Mouse (Mus musculus) limb, embryonic 11.5 days (tissue): ENCODE data around the gene Tsc22d3. TPM values are rescaled to one million over a fixed set of nuclear protein-coding genes. Genes with fewer than 3 reads are reported as not detected.
A peak's percentile ranks its signal among the peaks of the same experiment; 100 is the strongest.

Source experiments
- ATAC-seq: fragments of 200-750 bp; cut with Nextera tagmentation; 2 replicates; pipeline ENCODE4 v1.8.0; 2017; ENCODE audit warnings: low read depth; ENCODE audit not compliant: insufficient number of reproducible peaks, low FRiP score, low TSS enrichment
- DNase-seq: peaks from one replicate; pipeline ENCODE4 v3.0.0-alpha.2; 2015; ENCODE audit warnings: low spot score
- H3K27ac ChIP-seq: fragments of 300-500 bp; sonication (generic); replicated peaks from 2 replicates; pipeline ENCODE4 v1.5.1; 2014; ENCODE audit warnings: low read depth, mild to moderate bottlenecking, low read length
- H3K27me3 ChIP-seq: fragments of 300-500 bp; sonication (generic); 2 replicates; pipeline ENCODE4 v1.6.1; 2014; ENCODE audit warnings: mild to moderate bottlenecking, low read length, mixed read lengths; ENCODE audit not compliant: control insufficient read depth, insufficient read depth
- H3K36me3 ChIP-seq: fragments of 300-500 bp; sonication (generic); 2 replicates; pipeline ENCODE4 v1.6.1; 2014; ENCODE audit warnings: mild to moderate bottlenecking, low read length, moderate library complexity, mixed read lengths; ENCODE audit not compliant: control insufficient read depth, insufficient read depth
- H3K4me1 ChIP-seq: fragments of 300-500 bp; sonication (generic); 2 replicates; pipeline ENCODE4 v1.6.1; 2014; ENCODE audit warnings: low read length, mixed read lengths; ENCODE audit not compliant: control insufficient read depth, insufficient read depth
- H3K4me2 ChIP-seq: fragments of 300-500 bp; sonication (generic); 2 replicates; pipeline ENCODE4 v1.6.1; 2014; ENCODE audit warnings: low read depth, mild to moderate bottlenecking, moderate library complexity; ENCODE audit not compliant: severe bottlenecking
- H3K4me3 ChIP-seq: fragments of 300-500 bp; sonication (generic); 2 replicates; pipeline ENCODE4 v1.5.1; 2014; ENCODE audit warnings: low read depth, low read length
- H3K9ac ChIP-seq: fragments of 300-500 bp; sonication (generic); 2 replicates; pipeline ENCODE4 v1.6.1; 2014; ENCODE audit warnings: mild to moderate bottlenecking, low read length
- H3K9me3 ChIP-seq: fragments of 300-500 bp; sonication (generic); 2 replicates; pipeline ENCODE4 v1.6.1; 2016; ENCODE audit warnings: low read length; ENCODE audit not compliant: control insufficient read depth
- WGBS: fragments of 180-500 bp; shearing (Covaris S2); extraction: QIAGEN DNeasy Blood & Tissue Kit; methylation state at CpG from one replicate; pipeline ENCODE4 v1.1.7; 2014; 5-methylcytosine and 5-hydroxymethylcytosine counted together
- polyA plus RNA-seq: library from polyadenylated mRNA; unstranded; fragments of >200 nt; fragmentation: Nextera tagmentation; extraction: Ambion mirVana; gene quantifications from 2 replicates; pipeline ENCODE4 v1.2.1, GENCODE M21; 2014

Gene Tsc22d3
- polyA plus RNA-seq, 1 experiment from 2014 or later, result 124 TPM

DNA sequence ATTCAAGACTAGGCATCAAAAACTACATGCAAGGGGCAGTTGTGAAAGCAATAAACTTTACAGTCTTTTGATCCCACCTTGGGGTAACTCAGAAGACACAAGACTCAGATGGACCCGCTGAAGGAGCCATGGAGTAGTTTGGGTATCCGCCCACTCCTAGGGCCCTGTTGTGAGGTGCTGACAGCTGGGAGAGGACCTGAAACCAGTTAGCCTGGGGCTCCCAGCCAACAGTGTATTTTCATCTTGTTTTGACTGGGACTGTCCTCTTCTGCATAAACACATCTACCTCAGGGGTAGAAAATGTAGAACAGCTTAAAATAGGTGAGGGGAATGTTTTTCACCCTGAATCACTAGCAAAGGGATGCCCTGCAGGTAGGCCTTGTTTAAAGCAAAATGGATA lies 44.5 kb downstream of the Tsc22d3 start:
- WGBS, result 50% methylated on average over 2 of the region's 2 CpGs
- Histone ChIP-seq H3K9me3 (no peaks in the 10 kb centered on the region), H3K27ac (no peak overlapping the region), H3K4me3 (no peak overlapping the region), H3K27me3 (peaks cover 16% of the 10 kb centered on the region), H3K36me3 (no peaks in the 10 kb centered on the region), H3K9ac (no peak overlapping the region), H3K4me1 (no peaks in the 10 kb centered on the region), H3K4me2 (no peak overlapping the region)
- DNase-seq, result no peak
- ATAC-seq, result no peak

DNA sequence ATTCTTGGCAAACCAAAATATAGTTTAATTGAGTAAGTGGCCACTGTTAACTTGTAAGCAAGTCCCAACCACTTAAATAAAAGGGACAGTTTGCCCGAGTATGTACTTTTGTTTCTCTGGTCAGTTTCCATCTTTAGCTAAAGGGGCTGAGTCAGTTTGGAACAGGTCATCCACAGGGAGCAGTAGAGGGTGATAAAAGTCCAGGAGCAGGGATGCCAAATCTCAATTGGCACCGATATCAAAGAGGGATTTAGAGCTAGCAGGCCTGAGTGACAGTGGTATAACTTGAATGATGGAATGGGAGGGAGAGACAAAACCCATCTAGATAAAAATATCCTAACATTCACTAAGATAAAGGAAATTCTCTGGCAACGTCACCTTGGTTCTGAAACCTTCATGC lies 45.0 kb downstream of the Tsc22d3 start:
- H3K9me3 ChIP-seq, result no peaks in the 10 kb centered on the region
- 81% methylated on average over 3 of the region's 3 CpGs for WGBS
- no peak overlapping the region for H3K9ac ChIP-seq
- ATAC-seq (no peak), DNase-seq (no peak)
- no peak overlapping the region for H3K27ac ChIP-seq
- H3K27me3 ChIP-seq, result peaks cover 16% of the 10 kb centered on the region
- H3K4me3 ChIP-seq, result no peak overlapping the region
- H3K4me2 ChIP-seq, result no peak overlapping the region
- no peaks in the 10 kb centered on the region for H3K36me3 ChIP-seq
- H3K4me1 ChIP-seq, result no peaks in the 10 kb centered on the region

DNA sequence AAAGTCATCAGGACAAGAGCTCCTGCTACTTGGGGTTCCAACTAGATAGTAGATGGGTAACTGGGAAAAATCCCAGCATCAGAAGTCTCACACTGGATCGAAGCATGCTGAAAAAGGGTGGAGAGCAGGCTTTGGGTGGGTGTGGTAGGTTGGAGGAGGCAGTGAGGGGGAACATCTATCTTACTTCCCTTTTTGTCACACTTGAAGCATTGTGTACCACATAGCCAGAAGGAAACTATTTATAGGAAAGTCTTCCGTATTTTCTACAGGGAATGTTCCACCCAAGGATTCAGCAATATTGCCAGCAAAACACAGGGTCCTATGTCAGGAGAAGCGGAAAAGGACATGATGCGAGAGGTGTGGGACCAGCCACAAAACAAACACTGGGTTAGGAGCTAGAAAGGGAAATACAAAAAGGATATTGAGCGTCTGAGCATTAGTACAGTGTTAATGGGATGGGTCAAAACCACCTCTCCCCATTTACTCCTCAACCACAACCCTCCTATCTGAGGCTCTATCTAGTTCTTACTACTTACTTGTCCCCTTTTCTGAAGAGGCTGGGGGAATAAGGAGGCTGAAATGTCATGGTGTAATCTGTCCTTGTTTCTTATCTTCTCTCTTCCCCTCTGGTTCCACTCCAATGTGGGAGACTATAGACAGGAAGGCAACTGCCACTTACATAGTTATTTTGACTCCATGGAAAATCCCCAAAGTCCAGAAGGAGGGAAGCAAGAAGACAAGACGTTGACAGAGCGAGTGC lies 52.6 kb downstream of the Tsc22d3 start:
- H3K27me3 ChIP-seq, result peaks cover 12% of the 10 kb centered on the region
- no peaks in the 10 kb centered on the region for H3K36me3 ChIP-seq
- no peak overlapping the region for H3K27ac ChIP-seq
- ATAC-seq (no peak), DNase-seq (no peak)
- H3K9ac ChIP-seq, result no peak overlapping the region
- H3K4me3 ChIP-seq, result no peak overlapping the region
- H3K4me2 ChIP-seq, result no peak overlapping the region
- 87% methylated on average over 7 of the region's 7 CpGs for WGBS
- H3K4me1 ChIP-seq, result no peaks in the 10 kb centered on the region
- H3K9me3 ChIP-seq, result no peaks in the 10 kb centered on the region

DNA sequence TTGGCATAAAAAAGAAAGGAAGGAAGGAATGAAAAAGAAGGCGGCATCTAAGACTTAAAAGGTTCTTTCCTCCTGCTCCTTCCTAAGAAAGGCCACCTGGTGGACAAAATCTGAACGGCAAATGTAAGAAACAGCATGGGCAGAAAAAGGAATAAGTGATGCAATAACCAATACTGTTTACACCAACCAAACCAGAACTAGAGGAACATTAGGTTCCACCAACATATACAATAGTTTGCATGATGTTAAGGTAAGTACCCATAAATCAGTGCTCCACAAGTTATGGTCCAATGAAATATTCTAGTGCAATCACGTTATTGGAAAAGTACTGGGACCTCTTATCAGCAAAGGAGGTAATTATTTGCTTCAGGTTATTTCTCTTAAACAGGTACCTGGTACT lies 55.7 kb downstream of the Tsc22d3 start:
- H3K4me3 ChIP-seq, result no peak overlapping the region
- H3K27me3 ChIP-seq, result peaks cover 22% of the 10 kb centered on the region
- H3K4me2 ChIP-seq, result no peak overlapping the region
- H3K4me1 ChIP-seq, result no peaks in the 10 kb centered on the region; the same call in 1 of the 2 replicates
- DNase-seq, result peak; percentile 48
- no peak overlapping the region for H3K9ac ChIP-seq
- WGBS, result 42% methylated on average over 3 of the region's 3 CpGs
- no peak for ATAC-seq
- H3K36me3 ChIP-seq, result no peaks in the 10 kb centered on the region
- H3K27ac ChIP-seq, result no peak overlapping the region
- no peaks in the 10 kb centered on the region for H3K9me3 ChIP-seq

DNA sequence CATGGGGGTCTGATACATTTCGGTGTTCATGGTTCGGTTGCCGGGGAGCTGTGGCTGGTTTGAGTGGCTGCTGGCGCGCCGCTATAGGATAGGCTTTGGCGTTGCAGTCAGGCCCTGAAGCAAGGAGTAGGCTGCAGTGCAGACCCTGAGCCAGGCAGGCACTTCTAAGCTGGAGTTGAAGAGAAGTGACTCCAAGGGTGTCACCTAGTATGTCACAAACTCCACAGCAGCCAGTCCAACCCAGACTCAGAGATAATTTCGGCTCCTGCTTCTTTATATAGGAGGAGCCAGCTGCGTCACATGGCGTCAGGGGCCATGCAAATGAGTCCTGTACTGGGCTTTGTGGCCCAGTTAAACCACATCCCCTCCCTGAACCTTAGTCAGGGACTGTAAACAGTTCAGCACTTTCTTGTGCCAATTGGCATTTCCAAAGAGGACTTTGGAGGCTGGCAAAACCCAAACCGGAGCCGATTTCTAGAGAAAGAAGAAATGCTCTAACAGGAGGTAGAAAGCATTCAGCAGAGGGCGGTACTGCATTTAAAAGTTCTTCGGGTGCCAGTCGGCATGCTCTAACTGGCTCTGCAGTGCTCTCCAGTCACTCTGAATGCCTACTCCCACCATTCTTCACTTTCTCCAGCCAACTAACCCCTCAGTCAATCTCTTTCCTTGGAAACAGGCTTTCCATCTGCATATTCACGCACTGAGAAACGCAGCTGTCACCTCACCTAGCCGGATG lies 57.4 kb downstream of the Tsc22d3 start:
- 21% methylated on average over 18 of the region's 18 CpGs for WGBS
- Histone ChIP-seq H3K36me3 (no peaks in the 10 kb centered on the region), H3K27ac (peak overlapping the region; percentile 49; the same call in 1 of the 2 replicates), H3K27me3 (peaks cover 24% of the 10 kb centered on the region), H3K4me3 (peak overlapping the region; percentile 39), H3K9ac (peak overlapping the region; percentile 74; the same call in 1 of the 2 replicates), H3K4me2 (peak overlapping the region; percentile 67), H3K9me3 (no peaks in the 10 kb centered on the region), H3K4me1 (no peaks in the 10 kb centered on the region; the same call in 1 of the 2 replicates)
- ATAC-seq (peak; percentile 82), DNase-seq (peak; percentile 75)

DNA sequence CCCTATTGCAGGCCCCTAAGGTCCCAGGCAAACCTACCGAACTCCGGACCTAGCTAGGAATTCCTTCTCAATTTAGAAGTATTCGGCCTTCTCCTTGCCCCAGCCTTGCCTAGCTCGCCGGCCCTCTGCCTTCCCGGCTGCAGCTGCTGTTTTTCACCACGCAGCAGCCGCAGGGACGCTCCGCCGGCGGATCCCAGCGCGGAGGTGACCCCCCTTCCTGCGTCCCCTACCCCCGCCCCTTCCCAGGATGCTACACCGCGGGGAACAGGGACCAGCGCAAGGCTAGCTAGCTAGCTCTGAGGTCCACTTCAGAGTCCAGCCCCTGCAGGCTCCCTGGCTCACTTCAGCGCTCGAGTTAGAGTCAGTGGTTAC lies 58.0 kb downstream of the Tsc22d3 start:
- Histone ChIP-seq H3K4me2 (peak overlapping the region; percentile 67), H3K4me3 (peak overlapping the region; percentile 39), H3K9ac (peak overlapping the region; percentile 74), H3K36me3 (no peaks in the 10 kb centered on the region), H3K9me3 (no peaks in the 10 kb centered on the region), H3K27ac (peak overlapping the region; percentile 49), H3K4me1 (no peaks in the 10 kb centered on the region; the same call in 1 of the 2 replicates), H3K27me3 (peaks cover 24% of the 10 kb centered on the region)
- WGBS, result 9% methylated on average over 21 of the region's 21 CpGs
- peak; percentile 90 for ATAC-seq
- DNase-seq, result peak; percentile 74

DNA sequence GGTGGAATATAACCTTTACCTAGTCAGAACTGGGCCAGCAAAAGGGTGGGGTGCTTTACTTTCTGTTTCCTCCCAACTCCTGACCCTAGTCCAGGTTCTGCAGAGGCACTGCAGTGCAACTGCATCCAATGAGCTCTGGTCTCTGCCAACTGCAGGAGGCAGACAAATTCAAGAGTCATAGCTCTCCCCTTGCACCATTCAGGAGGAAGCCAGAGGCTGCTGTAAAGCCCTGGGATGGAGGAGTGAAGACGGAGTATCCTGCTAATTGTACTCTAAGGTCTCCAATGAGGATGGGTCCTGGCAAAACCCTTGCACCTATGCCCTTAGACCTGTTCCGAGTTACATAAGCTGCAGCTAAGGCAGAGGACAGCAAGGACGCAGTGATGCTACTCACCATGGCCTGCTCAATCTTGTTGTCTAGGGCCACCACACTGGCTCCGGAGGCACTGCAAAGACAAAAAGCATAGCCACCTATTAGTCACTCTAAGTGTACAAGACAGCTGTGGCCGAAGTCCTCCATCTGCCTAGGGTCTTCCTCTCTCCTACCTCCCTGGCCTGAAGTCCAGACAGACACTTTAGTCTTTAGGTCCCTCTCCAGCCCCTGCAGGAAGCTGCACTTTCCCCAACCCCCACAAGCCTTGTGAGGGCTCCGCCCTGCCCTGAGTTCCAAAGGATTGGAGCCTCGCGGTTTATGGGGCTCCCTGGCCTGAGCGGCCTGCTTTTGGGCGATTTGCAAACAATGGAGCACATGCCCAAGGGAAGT lies 58.6 kb downstream of the Tsc22d3 start:
- peak overlapping the region; percentile 67 for H3K4me2 ChIP-seq
- ATAC-seq (peak; percentile 58), DNase-seq (peak; percentile 58)
- peaks cover 19% of the 10 kb centered on the region for H3K27me3 ChIP-seq
- 16% methylated on average over 10 of the region's 10 CpGs for WGBS
- peak overlapping the region; percentile 39 for H3K4me3 ChIP-seq
- peak overlapping the region; percentile 74 for H3K9ac ChIP-seq
- H3K4me1 ChIP-seq, result no peaks in the 10 kb centered on the region; the same call in 1 of the 2 replicates
- H3K9me3 ChIP-seq, result no peaks in the 10 kb centered on the region
- peak overlapping the region; percentile 49 for H3K27ac ChIP-seq
- no peaks in the 10 kb centered on the region for H3K36me3 ChIP-seq

DNA sequence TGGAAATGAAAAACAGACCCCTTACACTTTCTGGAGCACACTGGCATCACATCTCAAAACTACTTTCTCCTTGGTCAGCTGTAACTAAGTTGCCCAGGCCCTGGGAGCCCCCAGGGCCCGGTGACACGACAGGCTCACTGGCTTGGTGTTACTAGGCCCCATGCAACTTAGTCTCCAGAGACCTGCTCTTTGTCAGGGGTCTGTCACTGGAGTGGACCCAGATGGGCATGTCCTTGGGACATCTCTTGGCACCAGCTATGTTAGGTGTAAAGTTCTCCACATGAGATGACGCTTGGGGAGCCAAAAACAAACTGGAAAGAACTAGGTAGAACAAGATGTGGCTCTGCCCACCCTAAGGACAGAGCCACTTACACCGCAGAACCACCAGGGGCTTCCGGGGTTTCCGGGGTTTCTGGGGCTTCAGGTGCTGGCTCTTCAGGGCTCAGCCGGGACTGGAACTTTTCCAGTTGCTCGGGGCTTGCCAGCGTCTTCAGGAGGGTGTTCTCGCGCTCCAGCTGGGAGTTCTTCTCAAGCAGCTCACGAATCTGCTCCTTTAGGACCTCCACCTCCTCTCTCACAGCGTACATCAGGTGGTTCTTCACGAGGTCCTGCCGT lies 59.9 kb downstream of the Tsc22d3 start:
- H3K27ac ChIP-seq, result no peak overlapping the region
- peaks cover 19% of the 10 kb centered on the region for H3K27me3 ChIP-seq
- H3K4me3 ChIP-seq, result no peak overlapping the region

More for the DNA sequence above, 59.9 kb downstream of the Tsc22d3 start:
- H3K4me2 ChIP-seq, result no peak overlapping the region
- no peaks in the 10 kb centered on the region; the same call in 1 of the 2 replicates for H3K4me1 ChIP-seq
- 91% methylated on average over 15 of the region's 15 CpGs for WGBS
- DNase-seq (no peak), ATAC-seq (no peak)
- no peak overlapping the region for H3K9ac ChIP-seq
- no peaks in the 10 kb centered on the region for H3K9me3 ChIP-seq
- H3K36me3 ChIP-seq, result no peaks in the 10 kb centered on the region
